Mouse (Mus musculus) G1E (cell line): ENCODE data around the gene Svs1. TPM values are rescaled to one million over a fixed set of nuclear protein-coding genes. Genes with fewer than 3 reads are reported as not detected.

Experiments
- ATAC-seq: 2 replicates; pipeline ENCODE4 v1.8.0; 2016; ENCODE audit warnings: mild to moderate bottlenecking; ENCODE audit not compliant: insufficient number of reproducible peaks, poor library complexity, low FRiP score, severe bottlenecking; ENCODE audit errors: extremely low read depth
- DNase-seq: peaks from one replicate; pipeline ENCODE4 v3.0.0; 2012; ENCODE audit warnings: low spot score
- H3K27me3 ChIP-seq: 2 replicates; pipeline ENCODE4 v1.6.1; 2012; ENCODE audit warnings: mild to moderate bottlenecking, low read length, inconsistent platforms; ENCODE audit not compliant: insufficient read depth
- H3K36me3 ChIP-seq: replicated peaks from 2 replicates; pipeline ENCODE3; 2012; ENCODE audit warnings: mild to moderate bottlenecking, inconsistent platforms
- H3K4me1 ChIP-seq: 2 replicates; pipeline ENCODE4 v1.6.1; 2012; ENCODE audit warnings: low read depth, low read length, inconsistent platforms, mixed read lengths; ENCODE audit not compliant: insufficient read depth
- H3K4me3 ChIP-seq: 2 replicates; pipeline ENCODE4 v1.5.1; 2012; ENCODE audit warnings: low read depth, mild to moderate bottlenecking, inconsistent platforms, low read length, moderate library complexity, mixed read lengths
- H3K9me3 ChIP-seq: replicated peaks from 2 replicates; pipeline ENCODE4 v1.6.1; 2012; ENCODE audit warnings: inconsistent platforms
- CTCF ChIP-seq: IDR thresholded peaks from 2 replicates; pipeline ENCODE4 v1.5.1; 2012; ENCODE audit warnings: low read depth, low read length, inconsistent platforms, mixed read lengths
- GATA1 ChIP-seq: IDR thresholded peaks from 2 replicates; pipeline ENCODE4 v1.6.1; 2012; ENCODE audit warnings: borderline replicate concordance, low read length, inconsistent platforms, mixed read lengths
- GATA2 ChIP-seq: IDR thresholded peaks from 2 replicates; pipeline ENCODE4 v1.6.1; 2012; ENCODE audit warnings: low read depth, low read length, inconsistent platforms, borderline replicate concordance
- POLR2AphosphoS5 ChIP-seq: IDR thresholded peaks from 2 replicates; pipeline ENCODE4 v1.6.1; 2012; ENCODE audit warnings: low read depth, low read length, inconsistent platforms; ENCODE audit not compliant: insufficient replicate concordance
- TAL1 ChIP-seq: conservative IDR thresholded peaks from 2 replicates; pipeline ENCODE4 v1.6.1; 2012; ENCODE audit warnings: low read depth, low read length, inconsistent platforms, mixed read lengths
- polyA plus RNA-seq: library from polyadenylated mRNA; stranded (reverse); fragments of >175 nt; gene quantifications from 2 replicates; pipeline ENCODE4 v1.2.3, GENCODE M21; 2012
- total RNA-seq, 2 experiments: library from RNA; stranded (forward) in 1 of 2; stranded (reverse) in 1 of 2; fragments of 200-1000 nt in 1 of 2; fragments of >200 nt in 1 of 2; fragmentation: Nextera tagmentation in 1 of 2; gene quantifications; 2 replicates each; pipeline ENCODE4 v1.2.3; 2014 to 2017

Gene Svs1
- total and polyA plus RNA-seq, 3 experiments, result 0.05 TPM; not detected in 2

DNA sequence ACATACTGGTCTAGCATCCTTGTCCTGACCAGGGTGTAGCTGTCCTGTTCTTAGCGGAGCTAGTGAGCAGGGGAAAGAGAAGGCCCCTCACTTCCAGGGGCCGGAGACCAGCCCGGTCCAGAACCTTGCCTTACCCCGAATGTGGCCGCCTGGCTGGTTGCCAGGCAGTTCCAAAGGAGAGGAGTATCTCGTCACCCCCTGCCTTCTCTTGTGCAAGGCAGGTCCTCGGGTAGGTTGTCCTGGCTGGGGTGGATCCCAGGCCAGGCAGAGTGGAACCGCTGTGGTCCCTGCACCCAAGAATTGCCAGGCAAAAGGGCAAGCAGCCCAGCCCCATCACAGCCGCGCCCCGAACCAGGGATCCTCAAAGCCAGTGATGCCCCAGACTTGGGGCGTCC is 50.6 kb downstream of the Svs1 start:
- Histone ChIP-seq H3K9me3 (no peaks in the 10 kb centered on the region), H3K36me3 (no peaks in the 10 kb centered on the region), H3K27me3 (peaks cover 17% of the 10 kb centered on the region), H3K4me1 (no peaks in the 10 kb centered on the region), H3K4me3 (no peak overlapping the region)
- TF ChIP-seq GATA1 (no peak), GATA2 (no peak), CTCF (no peak), POLR2AphosphoS5 (no peak), TAL1 (no peak)
- ATAC-seq (no peak), DNase-seq (no peak)

GRCm38 (mm10) chr6:49039470-49040180 is 53.0 kb downstream of the Svs1 start:
- no peak overlapping the region for H3K4me3 ChIP-seq
- H3K27me3 ChIP-seq, result peaks cover 19% of the 10 kb centered on the region
- DNase-seq, result peak; percentile 46
- TF ChIP-seq CTCF, result no peak
- TF ChIP-seq GATA2, result no peak
- H3K9me3 ChIP-seq, result no peaks in the 10 kb centered on the region
- H3K36me3 ChIP-seq, result no peaks in the 10 kb centered on the region
- H3K4me1 ChIP-seq, result no peaks in the 10 kb centered on the region
- ATAC-seq, result no peak

Other genes starting within 250 kb of the Svs1 start
- gene Gimap1, start 247.8 kb upstream of the Svs1 start, total RNA-seq (2014; fragmentation: Nextera tagmentation), result not detected in 2 replicates
- gene Gimap1, start 247.8 kb upstream of the Svs1 start, total RNA-seq (2017), result 0.06 TPM in 1 of 2 replicates, not detected in the other
- gene Gimap1, start 247.8 kb upstream of the Svs1 start, polyA plus RNA-seq, result not detected in 2 replicates
- gene Gimap5, start 240.7 kb upstream of the Svs1 start, total RNA-seq (2014; fragmentation: Nextera tagmentation), result not detected in 2 replicates
- gene Gimap5, start 240.7 kb upstream of the Svs1 start, total RNA-seq (2017), result 0.05 and 0.12 TPM in 2 replicates
- not detected in 2 replicates for gene Gimap5, start 240.7 kb upstream of the Svs1 start, polyA plus RNA-seq
- not detected in 2 replicates for gene Gimap3, start 216.0 kb upstream of the Svs1 start, total RNA-seq (2014; fragmentation: Nextera tagmentation)
- 0.11 TPM in 1 of 2 replicates, not detected in the other for gene Gimap3, start 216.0 kb upstream of the Svs1 start, total RNA-seq (2017)
- gene Gimap3, start 216.0 kb upstream of the Svs1 start, polyA plus RNA-seq, result not detected in 2 replicates
- gene Tmem176a, start 145.9 kb upstream of the Svs1 start, total RNA-seq (2014; fragmentation: Nextera tagmentation), result not detected in 2 replicates
- gene Tmem176a, start 145.9 kb upstream of the Svs1 start, total RNA-seq (2017), result 0.17 TPM in 1 of 2 replicates, not detected in the other
- gene Tmem176a, start 145.9 kb upstream of the Svs1 start, polyA plus RNA-seq, result not detected in 2 replicates
- not detected in 2 replicates for gene Tmem176b, start 145.4 kb upstream of the Svs1 start, total RNA-seq (2014; fragmentation: Nextera tagmentation)
- not detected in 2 replicates for gene Tmem176b, start 145.4 kb upstream of the Svs1 start, total RNA-seq (2017)
- gene Tmem176b, start 145.4 kb upstream of the Svs1 start, polyA plus RNA-seq, result not detected in 2 replicates
- gene Aoc1, start 114.0 kb upstream of the Svs1 start, total RNA-seq (2014; fragmentation: Nextera tagmentation), result not detected in 2 replicates
- gene Aoc1, start 114.0 kb upstream of the Svs1 start, total RNA-seq (2017), result 0.11 and 0.12 TPM in 2 replicates
- gene Aoc1, start 114.0 kb upstream of the Svs1 start, polyA plus RNA-seq, result not detected in 2 replicates
- not detected in 2 replicates for gene 1600015I10Rik, start 57.0 kb upstream of the Svs1 start, total RNA-seq (2014; fragmentation: Nextera tagmentation)
- gene 1600015I10Rik, start 57.0 kb upstream of the Svs1 start, total RNA-seq (2017), result 0.22 TPM in 1 of 2 replicates, not detected in the other
- not detected in 2 replicates for gene 1600015I10Rik, start 57.0 kb upstream of the Svs1 start, polyA plus RNA-seq
- gene Doxl2, start 11.9 kb upstream of the Svs1 start, total RNA-seq (2014; fragmentation: Nextera tagmentation), result not detected in 2 replicates
- 0.12 TPM in 1 of 2 replicates, not detected in the other for gene Doxl2, start 11.9 kb upstream of the Svs1 start, total RNA-seq (2017)
- gene Doxl2, start 11.9 kb upstream of the Svs1 start, polyA plus RNA-seq, result not detected in 2 replicates
- gene Gpnmb, start 49.7 kb downstream of the Svs1 start, total RNA-seq (2014; fragmentation: Nextera tagmentation), result not detected in 2 replicates
- 0.16 TPM in 1 of 2 replicates, not detected in the other for gene Gpnmb, start 49.7 kb downstream of the Svs1 start, total RNA-seq (2017)
- 0.03 and 0.05 TPM in 2 replicates for gene Gpnmb, start 49.7 kb downstream of the Svs1 start, polyA plus RNA-seq
- 29.3 and 34.7 TPM in 2 replicates for gene Malsu1, start 86.9 kb downstream of the Svs1 start, total RNA-seq (2014; fragmentation: Nextera tagmentation)
- 46.9 and 48.7 TPM in 2 replicates for gene Malsu1, start 86.9 kb downstream of the Svs1 start, total RNA-seq (2017)
- gene Malsu1, start 86.9 kb downstream of the Svs1 start, polyA plus RNA-seq, result 41.4 and 57.6 TPM in 2 replicates
- 50.9 and 56.3 TPM in 2 replicates for gene Igf2bp3, start 228.1 kb downstream of the Svs1 start, total RNA-seq (2014; fragmentation: Nextera tagmentation)
- 36.1 and 41.2 TPM in 2 replicates for gene Igf2bp3, start 228.1 kb downstream of the Svs1 start, total RNA-seq (2017)
- gene Igf2bp3, start 228.1 kb downstream of the Svs1 start, polyA plus RNA-seq, result 18.5 and 25.9 TPM in 2 replicates